Mouse (Mus musculus) forebrain, postnatal 0 days (tissue): ENCODE results near the gene Selenom. TPM values are rescaled to one million over a fixed set of nuclear protein-coding genes. Genes with fewer than 3 reads are reported as not detected.

ENCODE experiments used
- ATAC-seq: fragments of 200-750 bp; cut with Nextera tagmentation; 2 replicates; pipeline ENCODE4 v1.8.0; 2017; ENCODE audit warnings: mild to moderate bottlenecking, moderate library complexity
- DNase-seq: peaks from one replicate; pipeline ENCODE4 v3.0.0-alpha.2; 2015
- H3K27ac ChIP-seq: fragments of 300-500 bp; sonication (generic); 2 replicates; pipeline ENCODE4 v1.5.1; 2014; ENCODE audit warnings: low read depth, mild to moderate bottlenecking, antibody characterized with exemption, low read length, moderate library complexity, mixed read lengths
- H3K27me3 ChIP-seq: fragments of 300-500 bp; sonication (generic); 2 replicates; pipeline ENCODE4 v1.6.1; 2014; ENCODE audit warnings: mild to moderate bottlenecking, low read length, mixed read lengths; ENCODE audit not compliant: insufficient read depth
- H3K36me3 ChIP-seq: fragments of 300-500 bp; sonication (generic); 2 replicates; pipeline ENCODE4 v1.6.1; 2014; ENCODE audit warnings: mild to moderate bottlenecking, moderate library complexity; ENCODE audit not compliant: insufficient read depth
- H3K4me1 ChIP-seq: fragments of 300-500 bp; sonication (generic); 2 replicates; pipeline ENCODE4 v1.6.1; 2014; ENCODE audit warnings: antibody characterized with exemption; ENCODE audit not compliant: insufficient read depth
- H3K4me2 ChIP-seq: fragments of 300-500 bp; sonication (generic); 2 replicates; pipeline ENCODE4 v1.6.1; 2014; ENCODE audit warnings: low read depth, mild to moderate bottlenecking, moderate library complexity
- H3K4me3 ChIP-seq: fragments of 300-500 bp; sonication (generic); 2 replicates; pipeline ENCODE4 v1.5.1; 2014; ENCODE audit warnings: low read depth, low read length, mixed read lengths
- H3K9ac ChIP-seq: fragments of 300-500 bp; sonication (generic); 2 replicates; pipeline ENCODE4 v1.6.1; 2014; ENCODE audit warnings: mild to moderate bottlenecking
- H3K9me3 ChIP-seq: fragments of 300-500 bp; sonication (generic); 2 replicates; pipeline ENCODE4 v1.6.1; 2016; ENCODE audit warnings: low read length
- CTCF ChIP-seq: sonication (generic); IDR thresholded peaks from 2 replicates; pipeline ENCODE4 v1.5.1; 2016; ENCODE audit warnings: antibody characterized with exemption, control low read depth, low read depth
- WGBS: fragments of 180-500 bp; shearing (Covaris S2); extraction: QIAGEN DNeasy Blood & Tissue Kit; methylation state at CpG from one replicate; pipeline ENCODE4 v1.1.7; 2014; 5-methylcytosine and 5-hydroxymethylcytosine counted together
- polyA plus RNA-seq: library from polyadenylated mRNA; unstranded; fragments of >200 nt; fragmentation: Nextera tagmentation; extraction: Ambion mirVana; gene quantifications from 2 replicates; pipeline ENCODE4 v1.2.1, GENCODE M21; 2015
- total RNA-seq: library from RNA; depleted of rRNA; stranded (reverse); fragments of >200 nt; gene quantifications from 2 replicates; pipeline ENCODE4 v1.2.3, GENCODE M21; 2014; rRNA removed

Gene Selenom
- 119 and 172 TPM in 2 replicates for total RNA-seq
- 224 and 227 TPM in 2 replicates for polyA plus RNA-seq

DNA sequence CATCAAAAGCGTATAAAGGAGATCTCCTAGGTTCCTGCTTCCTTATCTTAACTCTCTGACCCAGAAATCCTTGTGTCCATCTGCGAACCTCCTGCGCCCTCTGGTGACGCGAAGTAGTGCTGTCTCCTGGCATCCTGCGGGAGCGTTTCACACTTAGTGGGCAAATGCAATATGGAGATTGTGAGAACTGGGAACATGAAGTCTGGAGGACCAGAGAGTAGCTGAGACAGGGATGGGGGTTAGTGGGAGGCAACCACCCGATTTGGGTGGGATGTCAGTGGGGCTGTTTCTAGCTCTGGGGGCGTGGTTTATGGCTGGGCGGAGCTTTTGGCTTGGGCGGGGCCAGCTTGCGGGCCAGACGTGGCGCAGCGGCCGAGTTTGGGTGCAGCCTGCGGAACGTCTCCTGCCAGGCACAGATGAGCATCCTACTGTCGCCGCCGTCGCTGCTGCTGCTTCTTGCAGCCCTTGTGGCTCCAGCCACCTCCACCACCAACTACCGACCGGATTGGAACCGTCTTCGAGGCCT is at the start of gene Selenom:
Gene Selenom, plus strand, starts transcription at position 156 of the 526 bp plus-strand sequence.
- WGBS, result under 1% methylated on average over 26 of the region's 26 CpGs
- peak; percentile 90 for DNase-seq
- Histone ChIP-seq H3K36me3 (no peaks in the 10 kb centered on the region; the same call in 1 of the 2 replicates), H3K27ac (peak within 1 kb of the TSS; percentile 45; the same call in 1 of the 2 replicates), H3K27me3 (no peaks in the 10 kb centered on the region), H3K4me2 (peak within 1 kb of the TSS; percentile 72), H3K4me3 (peak within 1 kb of the TSS; percentile 54), H3K9ac (peak within 1 kb of the TSS; percentile 58), H3K9me3 (no peaks in the 10 kb centered on the region), H3K4me1 (0 out of 2 replicates have a peak, but pooled peaks cover 10% of the 10 kb centered on the region)
- peak; percentile 96 for TF ChIP-seq CTCF
- ATAC-seq, result peak; percentile 81

DNA sequence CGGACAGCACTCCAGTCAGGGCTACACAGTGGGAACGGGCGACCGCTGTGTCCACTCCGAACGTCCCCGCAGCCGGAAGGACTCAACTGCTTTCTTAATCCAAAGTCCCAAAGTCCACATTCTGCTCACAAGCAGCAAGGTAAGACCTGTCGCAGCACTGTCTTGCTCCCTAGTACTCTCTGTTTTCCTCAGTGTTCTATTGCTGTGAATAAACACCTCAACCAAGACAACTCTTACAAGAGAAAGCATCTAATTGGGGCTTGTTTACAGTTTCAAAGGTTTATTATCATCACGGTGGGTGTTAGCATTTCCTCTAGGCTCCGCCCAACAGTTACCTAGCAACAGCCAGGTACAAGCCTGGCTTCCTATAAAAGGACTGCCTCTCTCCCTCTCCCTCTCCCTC is 43.0 kb upstream of the Selenom start:
- DNase-seq (no peak), ATAC-seq (no peak)
- no peak overlapping the region for H3K4me2 ChIP-seq
- no peaks in the 10 kb centered on the region for H3K36me3 ChIP-seq
- no peak overlapping the region for H3K27ac ChIP-seq
- H3K9me3 ChIP-seq, result no peaks in the 10 kb centered on the region
- H3K27me3 ChIP-seq, result no peaks in the 10 kb centered on the region
- H3K4me1 ChIP-seq, result no peaks in the 10 kb centered on the region
- TF ChIP-seq CTCF, result no peak
- no peak overlapping the region for H3K9ac ChIP-seq
- WGBS, result 24% methylated on average over 11 of the region's 11 CpGs
- H3K4me3 ChIP-seq, result no peak overlapping the region

DNA sequence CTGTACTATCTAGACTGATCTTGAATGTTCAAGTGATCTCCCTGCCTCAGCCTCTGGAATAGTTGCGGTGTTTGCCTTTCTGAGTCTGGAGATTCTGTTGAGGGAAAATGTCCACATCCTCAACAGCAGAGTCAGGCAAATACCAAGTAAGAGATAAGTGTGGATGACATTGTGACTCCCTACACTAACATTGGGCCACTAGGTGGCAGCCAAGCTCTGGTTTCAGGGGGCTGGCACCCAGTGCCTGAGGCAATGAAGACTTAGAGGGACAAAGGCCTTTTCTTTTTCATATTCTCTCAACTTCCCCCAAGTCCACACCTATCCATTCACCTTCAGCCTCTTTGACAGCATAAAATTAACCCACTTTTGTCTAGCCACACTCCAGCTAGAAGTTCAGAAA is 42.0 kb upstream of the Selenom start:
- Histone ChIP-seq H3K27ac (no peak overlapping the region), H3K9me3 (no peaks in the 10 kb centered on the region)
- ATAC-seq, result peak; percentile 84

DNA sequence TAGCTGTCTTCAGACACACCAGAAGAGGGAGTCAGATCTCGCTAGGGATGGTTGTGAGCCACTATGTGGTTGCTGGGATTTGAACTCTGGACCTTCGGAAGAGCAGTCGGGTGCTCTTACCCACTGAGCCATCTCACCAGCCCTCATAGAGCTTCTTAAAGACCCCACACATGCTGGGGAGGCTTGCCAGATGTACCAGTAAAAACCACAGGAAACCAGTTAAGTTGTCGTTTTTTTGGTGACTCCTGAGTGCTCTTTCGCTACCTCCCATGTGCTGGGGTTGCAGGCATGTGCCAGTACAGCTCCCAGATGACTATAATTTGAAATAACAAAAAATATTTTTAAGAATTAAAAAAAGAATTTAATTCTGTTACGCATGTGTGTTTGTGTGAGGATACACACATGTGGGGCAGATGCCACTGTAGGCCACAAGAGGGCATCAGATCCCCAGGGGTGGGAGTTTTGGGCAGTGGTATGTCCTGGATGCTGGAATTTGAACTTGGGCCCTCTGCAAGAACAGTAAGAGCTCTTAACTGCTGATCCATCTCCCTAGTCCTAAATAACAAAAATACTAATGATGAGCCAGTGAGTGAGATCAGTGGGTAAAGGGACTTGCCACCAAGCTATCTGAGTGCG is 39.9 kb upstream of the Selenom start:
- Histone ChIP-seq H3K9ac (no peak overlapping the region), H3K4me3 (no peak overlapping the region), H3K36me3 (no peaks in the 10 kb centered on the region), H3K9me3 (no peaks in the 10 kb centered on the region), H3K27ac (no peak overlapping the region), H3K4me1 (no peaks in the 10 kb centered on the region), H3K4me2 (no peak overlapping the region), H3K27me3 (no peaks in the 10 kb centered on the region)
- TF ChIP-seq CTCF, result peak; percentile 49
- 90% methylated on average over 7 of the region's 7 CpGs for WGBS
- DNase-seq (no peak), ATAC-seq (no peak)

More for the DNA sequence above, 42.0 kb upstream of the Selenom start:
- no peak overlapping the region for H3K9ac ChIP-seq
- H3K4me2 ChIP-seq, result no peak overlapping the region
- peak; percentile 90 for DNase-seq
- TF ChIP-seq CTCF, result peak; percentile 93
- H3K27me3 ChIP-seq, result no peaks in the 10 kb centered on the region
- no peaks in the 10 kb centered on the region for H3K4me1 ChIP-seq
- no peak overlapping the region for H3K4me3 ChIP-seq
- 40% methylated on average over 1 of the region's 1 CpGs for whole genome bisulfite sequencing
- H3K36me3 ChIP-seq, result no peaks in the 10 kb centered on the region

DNA sequence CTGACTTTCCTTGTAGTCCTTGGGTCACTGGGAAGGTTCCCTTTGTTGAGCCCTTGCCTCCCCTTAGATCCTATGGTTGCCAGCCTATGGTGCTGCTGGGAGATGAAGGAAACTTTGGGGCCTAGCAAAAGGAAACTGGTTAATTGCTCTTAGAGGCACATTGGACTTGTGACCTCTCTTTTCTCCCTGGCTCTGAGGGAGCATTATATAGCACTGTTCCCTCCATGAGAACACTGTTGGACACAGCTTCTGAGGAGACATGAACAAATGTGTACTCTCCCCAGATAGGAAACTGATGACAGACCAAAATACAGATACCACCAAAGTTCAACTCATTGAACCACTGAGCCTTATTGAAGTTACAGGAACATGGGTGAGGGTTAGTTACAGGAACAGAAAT is 39.0 kb upstream of the Selenom start:
- no peak overlapping the region for H3K9ac ChIP-seq
- ATAC-seq, result no peak

DNA sequence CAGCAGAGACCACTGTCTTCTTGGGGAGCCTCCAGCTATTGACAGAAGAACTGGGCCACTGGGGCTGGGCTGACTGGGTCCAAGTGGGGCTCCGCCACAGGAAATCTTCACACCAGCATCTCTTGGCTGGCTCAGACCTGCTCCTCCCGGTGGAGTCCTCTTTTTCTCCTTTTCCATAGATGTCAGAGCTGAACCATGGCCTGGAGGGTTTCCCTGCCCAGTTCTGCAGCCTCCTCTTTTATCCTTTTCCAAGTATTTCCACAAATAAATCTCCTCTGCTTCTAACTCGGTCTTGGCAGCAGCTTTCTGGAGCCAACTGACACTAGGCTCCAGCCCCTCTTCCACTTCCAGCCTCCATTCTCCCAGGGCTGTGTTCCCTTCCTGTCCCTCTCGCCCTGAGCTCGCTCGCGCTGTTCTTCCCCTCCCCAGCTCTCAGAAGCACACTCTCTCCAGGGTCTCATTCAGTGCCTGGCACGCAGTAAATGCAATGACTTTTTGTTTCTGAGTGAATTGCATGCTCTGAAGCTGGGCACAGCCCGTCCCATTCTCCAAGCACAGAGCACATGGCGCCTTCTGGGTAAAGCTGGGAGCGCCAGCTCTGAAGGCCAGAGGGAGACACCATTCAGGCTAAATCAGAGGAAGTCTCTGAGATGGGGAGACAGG is 30.4 kb upstream of the Selenom start:
- Histone ChIP-seq H3K4me1 (no peaks in the 10 kb centered on the region), H3K9ac (no peak overlapping the region), H3K36me3 (no peaks in the 10 kb centered on the region), H3K4me2 (no peak overlapping the region), H3K27ac (peak overlapping the region; percentile 9), H3K27me3 (no peaks in the 10 kb centered on the region), H3K4me3 (no peak overlapping the region), H3K9me3 (no peaks in the 10 kb centered on the region)
- DNase-seq (peak; percentile 47), ATAC-seq (peak; percentile 88)
- 46% methylated on average over 11 of the region's 11 CpGs for WGBS
- no peak for TF ChIP-seq CTCF

More for the DNA sequence above, 39.0 kb upstream of the Selenom start:
- Histone ChIP-seq H3K4me1 (no peaks in the 10 kb centered on the region), H3K4me3 (no peak overlapping the region), H3K9me3 (no peaks in the 10 kb centered on the region), H3K27me3 (no peaks in the 10 kb centered on the region), H3K27ac (no peak overlapping the region), H3K4me2 (no peak overlapping the region), H3K36me3 (no peaks in the 10 kb centered on the region)
- no peak for DNase-seq
- TF ChIP-seq CTCF, result no peak

DNA sequence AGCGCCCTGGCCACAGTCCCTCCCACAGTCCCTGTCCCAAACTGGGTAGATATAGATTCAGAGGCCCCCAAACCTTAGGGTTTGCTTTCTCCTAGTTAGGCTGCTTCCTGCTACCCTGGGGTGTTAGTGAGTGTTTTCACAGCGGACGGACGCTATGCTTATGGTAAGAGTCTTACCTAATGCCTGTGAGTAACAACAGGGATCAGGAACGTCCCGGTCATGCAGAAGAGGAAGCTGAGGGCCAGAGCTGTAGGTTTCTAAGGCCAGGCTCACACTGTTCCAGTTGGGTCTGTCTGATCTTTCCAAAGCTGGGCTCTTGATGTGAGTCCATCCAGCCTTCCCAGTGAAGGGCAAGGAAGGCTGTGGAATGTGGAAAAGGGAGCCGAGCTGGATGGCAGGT is 28.1 kb upstream of the Selenom start:
- no peak overlapping the region for H3K27ac ChIP-seq
- no peaks in the 10 kb centered on the region for H3K27me3 ChIP-seq
- H3K4me3 ChIP-seq, result no peak overlapping the region
- DNase-seq, result no peak
- H3K4me2 ChIP-seq, result no peak overlapping the region
- WGBS, result 75% methylated on average over 7 of the region's 7 CpGs
- H3K4me1 ChIP-seq, result no peaks in the 10 kb centered on the region
- no peaks in the 10 kb centered on the region for H3K36me3 ChIP-seq
- ATAC-seq, result no peak
- H3K9me3 ChIP-seq, result no peaks in the 10 kb centered on the region
- no peak overlapping the region for H3K9ac ChIP-seq
- TF ChIP-seq CTCF, result no peak
